Mouse (Mus musculus) neutrophil, adult 5-6 weeks (primary cell): ENCODE measurements around the gene Prpf40b. TPM values are rescaled to one million over a fixed set of nuclear protein-coding genes. Genes with fewer than 3 reads are reported as not detected.

Experiments used
- ATAC-seq: fragments of 151-379, 151-347 bp; 2 replicates; pipeline ENCODE4 v1.8.0; 2017; ENCODE audit warnings: mild to moderate bottlenecking, moderate TSS enrichment; ENCODE audit not compliant: insufficient number of reproducible peaks, poor library complexity, low FRiP score, severe bottlenecking; ENCODE audit errors: extremely low read depth
- total RNA-seq: library from RNA; stranded (forward); fragments of 200-1000 nt; gene quantifications from 2 replicates; pipeline ENCODE4 v1.2.3, GENCODE M21; 2017

Gene Prpf40b
- total RNA-seq, 1 experiment from 2014 or later: 13.2 TPM

DNA sequence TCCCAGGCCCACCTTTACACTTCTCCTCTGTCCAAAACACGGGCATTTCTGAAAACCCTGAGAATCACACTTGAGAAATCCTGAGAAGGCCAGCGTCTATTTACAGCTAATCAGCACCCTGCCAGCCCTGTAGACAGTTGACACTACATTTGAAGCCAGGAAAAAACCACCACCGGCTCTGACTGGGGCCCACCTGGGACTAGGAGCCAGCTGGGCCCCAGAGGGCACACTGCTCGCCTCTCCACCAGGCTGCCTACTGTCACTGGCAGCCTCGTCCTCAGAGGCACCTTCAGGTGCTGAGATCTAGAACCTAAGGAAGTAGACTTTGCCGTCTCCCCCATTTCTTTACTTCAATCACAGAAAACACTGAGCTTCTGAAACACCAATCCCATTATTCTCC lies 60.8 kb downstream of the Prpf40b start:
- no peak for ATAC-seq

DNA sequence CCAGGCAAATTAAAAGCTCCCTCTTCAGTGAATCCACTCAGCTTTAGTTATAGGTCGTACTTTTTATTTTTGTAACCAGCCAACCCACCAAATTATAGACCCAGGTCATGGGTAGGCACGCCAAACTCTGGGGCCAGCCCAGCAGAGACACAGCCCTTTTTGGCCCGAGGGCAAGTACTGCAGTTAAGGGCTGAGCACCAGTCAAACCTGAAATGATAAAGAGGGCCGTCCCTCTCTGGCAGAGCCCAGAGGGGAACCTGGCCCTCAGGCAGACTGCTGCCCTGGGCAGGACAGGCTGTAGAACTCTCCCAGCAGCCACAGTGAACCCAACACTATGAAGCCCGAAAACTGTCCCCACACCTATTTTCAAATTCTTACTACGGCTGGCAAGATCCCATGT lies 61.6 kb downstream of the Prpf40b start:
- no peak for ATAC-seq

DNA sequence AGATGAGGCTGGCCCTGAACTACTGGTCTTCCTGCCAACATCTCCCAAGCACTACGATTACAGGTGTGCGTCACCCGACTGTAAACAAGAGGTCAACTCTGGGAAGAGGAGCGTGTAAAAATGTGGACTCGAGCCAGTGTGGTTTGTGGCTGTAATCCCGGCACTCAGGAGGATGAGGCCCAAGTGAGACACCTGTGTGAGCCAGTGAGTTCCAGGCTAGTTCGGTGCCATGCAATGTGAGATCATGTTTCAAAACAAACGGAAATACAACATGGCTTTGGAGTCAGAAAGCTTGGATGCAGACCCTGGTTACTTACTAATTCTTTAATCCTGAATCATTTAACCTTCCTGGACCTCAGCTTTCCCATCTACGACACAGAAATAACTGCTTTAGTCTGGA lies 64.1 kb downstream of the Prpf40b start:
- ATAC-seq: no peak

DNA sequence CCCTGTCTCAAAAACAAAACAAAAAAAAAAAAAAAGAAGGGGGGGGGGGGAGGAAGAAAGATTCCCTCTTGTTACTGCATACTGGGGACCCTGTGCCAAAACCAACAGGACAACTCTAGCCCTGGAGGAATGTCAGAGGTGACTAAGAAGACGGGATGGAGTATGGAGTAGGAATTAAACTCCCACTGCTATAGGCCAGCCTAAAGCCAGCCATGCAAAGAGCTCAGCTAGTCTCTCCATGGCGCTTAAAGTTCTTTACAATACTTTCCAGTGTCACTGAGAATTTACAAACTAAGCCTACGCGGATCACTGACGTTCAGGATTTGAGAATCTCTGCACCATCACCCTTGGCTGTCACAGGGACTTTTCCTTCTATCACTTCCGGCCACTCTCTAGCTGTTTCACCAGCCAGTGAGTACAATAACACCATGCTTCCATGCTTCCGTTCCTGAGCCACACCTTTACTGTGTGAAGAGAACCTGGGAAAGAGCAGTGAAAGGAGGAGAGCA lies 69.2 kb downstream of the Prpf40b start:
- no peak for ATAC-seq

DNA sequence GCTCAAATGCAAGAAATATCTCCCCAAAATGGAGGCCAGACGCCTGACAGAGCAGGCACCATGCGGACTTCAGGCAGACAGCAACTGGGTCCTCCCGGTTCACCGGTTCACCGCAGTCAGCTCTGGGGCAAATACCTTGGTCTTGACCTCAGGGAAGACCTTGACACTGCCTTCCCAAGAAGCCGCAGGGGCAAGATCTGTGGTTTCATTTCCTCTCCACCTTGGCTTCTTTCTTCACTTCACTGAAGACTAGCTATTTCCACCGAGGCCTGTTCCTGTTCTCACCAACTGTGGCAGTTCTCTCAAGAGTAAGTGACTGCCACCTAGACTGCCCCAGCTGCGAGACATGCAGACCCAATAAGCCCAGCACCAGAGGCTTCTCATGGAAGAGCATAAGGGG lies 70.0 kb downstream of the Prpf40b start:
- peak; percentile 86 for ATAC-seq

Other genes with a start within 250 kb of the Prpf40b start
- gene Prph, start 239.9 kb upstream of the Prpf40b start, total RNA-seq: not detected in 2 replicates
- gene Troap, start 220.5 kb upstream of the Prpf40b start, total RNA-seq: 0.23 TPM in 1 of 2 replicates, not detected in the other
- gene C1ql4, start 207.3 kb upstream of the Prpf40b start, total RNA-seq: not detected in 2 replicates
- not detected in 2 replicates for gene Dnajc22, start 201.9 kb upstream of the Prpf40b start, total RNA-seq
- not detected in 2 replicates for gene Spats2, start 169.2 kb upstream of the Prpf40b start, total RNA-seq
- gene Kcnh3, start 70.2 kb upstream of the Prpf40b start, total RNA-seq: 0.12 TPM in 1 of 2 replicates, not detected in the other
- 37.9 and 43.1 TPM in 2 replicates for gene Mcrs1, start 43.1 kb upstream of the Prpf40b start, total RNA-seq
- not detected in 2 replicates for gene Fam186b, start 801 bp downstream of the Prpf40b start, total RNA-seq
- gene Fmnl3, start 75.4 kb downstream of the Prpf40b start, total RNA-seq: 32.8 and 34.3 TPM in 2 replicates
- gene Tmbim6, start 97.8 kb downstream of the Prpf40b start, total RNA-seq: 314 and 339 TPM in 2 replicates
- gene Nckap5l, start 162.7 kb downstream of the Prpf40b start, total RNA-seq: 1.7 and 2.0 TPM in 2 replicates
- 9.1 and 11.3 TPM in 2 replicates for gene Bcdin3d, start 179.6 kb downstream of the Prpf40b start, total RNA-seq
- gene Faim2, start 233.1 kb downstream of the Prpf40b start, total RNA-seq: not detected in 2 replicates